Mouse (Mus musculus) adrenal gland, adult 8-10 months (tissue): ENCODE results near the gene Cend1. TPM values are rescaled to one million over a fixed set of nuclear protein-coding genes. Genes with fewer than 3 reads are reported as not detected.

Experiments
- DNase-seq: peaks from one replicate; pipeline ENCODE4 v3.0.0; 2022
- total RNA-seq, 4 experiments: library from RNA; stranded (reverse); gene quantifications; 2 replicates each; pipeline ENCODE4 v1.2.4; 2022

Gene Cend1
- total RNA-seq, 4 experiments from 2014 or later: 1.5 to 2.6 (median 2.1) TPM

DNA sequence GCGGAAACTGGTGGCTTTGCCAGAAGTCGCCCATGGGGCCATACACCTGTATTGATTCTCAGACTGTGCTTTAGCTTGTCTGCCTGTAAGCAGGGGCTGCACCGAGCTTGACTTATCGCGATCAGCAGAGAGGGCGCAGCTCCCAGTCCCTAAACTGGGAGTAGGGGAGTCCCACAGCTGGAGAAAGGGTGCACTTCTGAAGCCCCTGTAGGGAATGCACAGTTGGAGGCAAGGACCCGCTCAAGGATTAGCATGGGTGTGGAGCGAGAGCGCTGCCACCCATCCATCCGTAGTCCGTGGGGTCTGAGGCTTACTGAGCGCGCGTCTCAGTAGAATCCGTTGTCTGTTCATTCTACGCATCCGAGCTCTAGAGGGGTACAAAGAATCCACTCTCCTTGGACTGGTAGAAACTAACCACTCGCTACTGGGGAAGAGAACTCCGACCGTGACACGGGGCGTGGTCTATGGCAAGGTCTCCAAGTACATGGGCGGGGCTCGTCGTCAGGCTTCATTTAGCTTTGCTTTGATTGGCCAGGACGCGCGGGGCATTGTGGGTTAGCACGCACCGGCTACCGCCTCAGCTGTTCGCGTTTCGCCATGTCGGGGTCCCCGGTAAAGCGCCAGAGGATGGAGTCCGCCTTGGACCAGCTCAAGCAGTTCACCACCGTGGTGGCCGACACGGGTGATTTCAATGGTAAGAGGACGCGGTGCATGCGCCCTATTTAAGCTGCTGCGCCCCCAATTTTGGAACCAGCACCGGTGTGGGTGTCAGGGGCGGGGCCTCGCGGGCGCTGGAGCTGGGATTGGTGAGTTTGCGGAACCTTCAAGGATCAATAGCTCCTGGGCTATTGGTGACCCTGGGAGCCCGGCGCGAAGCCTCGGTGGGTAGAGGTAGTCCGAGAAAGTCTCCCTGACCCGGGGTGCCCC lies 37.4 kb downstream of the Cend1 start, which contains the start of gene Taldo1:
Gene Taldo1, plus strand, starts transcription at position 575 of the 927 bp plus-strand sequence.
- DNase-seq: peak; percentile 96

DNA sequence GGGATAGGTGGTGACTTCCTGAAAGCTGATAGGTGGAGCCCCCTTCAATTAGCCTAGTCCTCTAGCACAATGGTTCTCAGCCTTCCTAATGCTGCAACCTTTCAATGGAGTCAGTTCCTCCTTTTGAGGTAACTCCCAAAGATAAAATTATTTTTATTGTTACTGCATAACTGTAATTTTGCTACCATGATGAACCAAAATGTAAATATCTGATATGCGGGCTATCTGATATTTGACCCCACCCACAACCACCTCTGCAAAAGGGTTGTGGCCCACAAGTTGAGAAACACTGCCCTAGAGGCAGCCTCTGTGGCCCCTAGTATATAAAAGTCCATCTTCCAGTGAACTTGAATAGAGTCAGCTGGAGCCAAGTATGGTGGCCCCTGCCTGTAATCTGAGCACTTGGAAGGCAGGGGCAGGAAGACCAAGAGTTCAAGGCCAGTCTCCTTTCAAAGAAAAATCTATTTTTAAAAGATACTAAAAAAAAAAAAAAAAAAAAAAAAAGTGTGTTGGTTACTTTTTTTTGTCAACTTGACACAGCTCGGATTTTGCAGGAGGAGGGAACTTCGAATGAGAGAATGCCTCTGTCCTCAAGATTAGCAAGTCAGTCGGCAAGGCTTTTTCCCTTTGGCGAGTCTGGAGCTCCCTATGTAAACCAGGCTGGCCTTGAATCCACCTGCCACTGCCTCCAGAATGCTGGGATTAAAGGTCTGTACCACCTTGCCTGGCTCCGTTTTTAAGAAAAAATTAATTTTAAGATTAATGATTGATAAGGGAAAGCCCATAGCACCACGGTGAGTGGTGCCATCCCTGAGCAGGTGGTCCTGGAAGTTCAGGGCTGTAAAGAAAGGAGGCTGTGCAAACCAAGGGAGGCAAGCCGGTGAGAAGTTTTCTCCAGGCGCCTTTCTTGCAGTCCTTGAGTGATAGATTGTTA lies 38.7 kb downstream of the Cend1 start:
- no peak for DNase-seq

DNA sequence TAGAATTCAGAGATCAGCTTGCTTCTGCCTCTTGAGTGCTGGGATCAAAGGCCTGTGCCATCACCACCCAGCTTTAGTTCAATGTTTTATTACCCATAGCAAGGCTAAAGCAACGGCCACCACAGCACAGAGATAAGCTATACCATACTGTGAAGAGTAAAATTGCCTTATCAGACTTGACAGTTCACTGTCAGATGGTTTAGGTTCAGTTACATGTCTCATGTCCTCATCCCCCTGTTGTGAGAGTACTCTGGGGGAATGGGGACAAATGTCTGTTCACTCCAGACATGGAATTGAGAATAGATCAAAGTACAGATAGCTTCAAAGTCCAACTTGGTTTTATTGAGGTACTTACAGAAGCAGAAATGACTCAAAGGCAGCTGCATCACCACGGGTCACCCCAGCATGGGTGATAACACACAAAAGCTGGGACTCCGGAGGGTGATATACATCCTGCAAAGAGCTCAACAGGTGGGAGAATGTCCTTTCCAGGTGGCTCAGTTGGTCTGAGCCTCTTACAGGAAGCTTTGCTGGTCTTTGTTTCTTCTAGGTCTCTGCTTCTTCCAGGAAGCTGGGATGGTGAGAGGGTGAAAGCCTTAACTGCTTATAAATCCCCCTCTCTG lies 40.7 kb downstream of the Cend1 start:
- DNase-seq: no peak

DNA sequence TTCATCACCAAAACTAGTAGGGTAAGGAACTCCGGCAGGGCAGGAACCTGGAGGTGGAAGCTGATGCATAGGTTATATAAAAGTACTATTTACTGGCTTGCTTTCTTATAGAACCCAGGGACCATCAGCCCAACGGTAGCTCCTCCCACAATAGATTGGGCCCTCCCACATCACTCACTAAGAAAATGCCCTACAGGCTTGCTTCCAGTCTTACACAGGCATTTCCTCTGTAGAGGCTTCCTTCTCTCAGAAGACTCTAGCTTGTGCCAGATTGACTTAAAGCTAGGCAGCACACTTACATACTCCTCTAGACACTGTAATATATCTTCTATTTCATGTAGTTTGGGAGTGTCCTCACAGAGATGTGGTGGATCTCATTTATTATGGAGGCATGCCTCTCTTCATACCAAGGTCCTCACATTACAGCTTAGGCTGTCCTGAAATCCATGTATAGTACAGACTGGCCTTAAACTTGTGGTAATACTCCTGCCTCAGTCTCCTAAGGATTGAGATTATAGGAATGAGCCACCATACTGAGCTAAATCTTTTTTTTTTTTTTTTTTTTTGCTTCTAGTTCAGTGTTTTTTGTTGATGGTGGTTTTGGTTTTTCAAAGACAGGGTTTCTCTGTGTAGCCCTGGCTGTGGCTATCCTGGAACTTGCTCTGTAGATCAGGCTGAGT lies 41.3 kb downstream of the Cend1 start:
- DNase-seq: no peak

DNA sequence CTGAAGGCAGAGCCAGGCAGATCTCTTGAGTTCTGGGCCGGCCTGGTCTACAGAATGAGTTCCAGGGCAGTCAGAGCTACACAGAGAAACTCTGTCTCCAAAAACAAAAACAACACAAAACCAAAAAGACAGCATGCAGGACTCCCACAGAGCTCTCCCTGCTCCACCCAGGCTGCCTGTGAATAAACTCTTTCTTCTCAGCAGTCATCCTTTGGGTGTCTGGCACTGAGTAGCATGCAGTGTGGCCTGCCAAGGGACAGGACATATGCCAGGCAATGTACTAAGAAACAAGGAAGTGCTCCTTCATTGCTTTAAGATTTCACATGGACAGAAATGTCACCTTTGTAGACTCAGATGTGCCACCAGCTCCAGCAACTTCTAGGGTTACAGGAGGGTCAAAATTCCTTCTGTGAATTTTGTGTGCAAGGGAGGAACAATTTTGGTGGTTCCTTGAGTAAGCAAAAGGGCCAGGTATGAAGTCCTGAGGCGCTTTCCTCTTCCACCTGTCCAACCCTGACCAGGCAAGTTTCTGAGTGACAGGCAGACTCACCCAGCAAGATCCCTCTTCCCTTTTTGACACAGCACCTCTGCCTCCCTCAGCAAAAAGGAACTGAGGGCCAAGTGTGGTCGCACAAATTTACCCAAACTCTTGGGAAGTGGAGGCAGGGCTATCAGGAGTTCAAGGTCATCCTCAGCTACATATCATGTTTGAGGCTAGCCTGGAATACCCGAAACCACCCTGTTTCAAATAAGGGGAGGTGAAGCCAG lies 48.0 kb downstream of the Cend1 start:
- no peak for DNase-seq

DNA sequence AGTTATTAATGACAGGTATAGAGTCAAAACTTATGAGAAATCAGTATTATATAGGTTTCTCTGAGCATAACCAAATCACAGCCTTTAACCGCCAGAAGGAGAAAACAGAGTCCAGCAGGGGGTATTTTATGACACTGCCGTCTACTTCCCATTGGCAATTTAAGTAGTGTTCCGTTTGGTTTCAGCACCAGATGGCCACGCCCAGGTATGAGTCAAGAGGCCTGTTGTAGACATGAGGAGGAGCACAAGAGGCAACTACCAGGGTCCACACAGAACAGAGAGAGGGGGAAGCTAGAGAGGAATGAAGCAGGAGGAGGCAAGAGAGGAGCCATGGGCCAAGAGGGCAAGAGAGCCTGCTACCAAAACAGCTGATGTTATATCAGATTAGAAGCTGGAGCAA lies 49.7 kb downstream of the Cend1 start:
- DNase-seq: no peak

Other genes starting within 250 kb of the Cend1 start
- 100 to 1,000 TPM in 1 of 4 experiments, 10 to 100 TPM in 3; 80.0 to 105 (median 92.6) TPM for gene Hras, start 235.5 kb downstream of the Cend1 start, total RNA-seq
- 10 to 100 TPM in 1 of 4 experiments, 1 to 10 TPM in 3; 6.6 to 12.1 (median 8.4) TPM for gene Lrrc56, start 235.3 kb downstream of the Cend1 start, total RNA-seq
- under 1 TPM; 0.12 to 0.94 (median 0.66) TPM for gene Lmntd2, start 215.4 kb downstream of the Cend1 start, total RNA-seq
- gene Rassf7, start 213.6 kb downstream of the Cend1 start, total RNA-seq: 1 to 10 TPM; 5.6 to 7.7 (median 6.3) TPM
- 10 to 100 TPM; 79.8 to 92.9 (median 84.3) TPM for gene Phrf1, start 200.7 kb downstream of the Cend1 start, total RNA-seq
- 10 to 100 TPM in 2 of 4 experiments, 1 to 10 TPM in 2; 7.0 to 10.7 (median 9.4) TPM for gene Irf7, start 163.0 kb downstream of the Cend1 start, total RNA-seq
- 1 to 10 TPM; 2.3 to 5.5 (median 3.2) TPM for gene Cdhr5, start 152.7 kb downstream of the Cend1 start, total RNA-seq
- under 1 TPM in 1 of 4 experiments, not detected in 3; 0.67 TPM for gene Sct, start 150.4 kb downstream of the Cend1 start, total RNA-seq
- gene Drd4, start 137.5 kb downstream of the Cend1 start, total RNA-seq: 1 to 10 TPM in 1 of 4 experiments, under 1 TPM in 1, not detected in 2; 0.40 to 1.3 TPM
- 10 to 100 TPM; 27.1 to 47.4 (median 36.7) TPM for gene Deaf1, start 101.8 kb downstream of the Cend1 start, total RNA-seq
- gene Tmem80, start 101.8 kb downstream of the Cend1 start, total RNA-seq: 10 to 100 TPM; 31.4 to 46.6 (median 34.8) TPM
- 1 to 10 TPM; 2.0 to 2.9 (median 2.3) TPM for gene Eps8l2, start 90.6 kb downstream of the Cend1 start, total RNA-seq
- 100 to 1,000 TPM; 429 to 671 (median 576) TPM for gene Taldo1, start 37.3 kb downstream of the Cend1 start, total RNA-seq
- 10 to 100 TPM; 38.9 to 52.2 (median 47.6) TPM for gene Gatd1, start 15.4 kb downstream of the Cend1 start, total RNA-seq
- 100 to 1,000 TPM in 3 of 4 experiments, 10 to 100 TPM in 1; 86.7 to 109 (median 104) TPM for gene Slc25a22, start 8.4 kb upstream of the Cend1 start, total RNA-seq
- 1 to 10 TPM; 1.0 to 2.3 (median 1.4) TPM for gene Pidd1, start 14.5 kb upstream of the Cend1 start, total RNA-seq
- gene Rplp2, start 17.9 kb upstream of the Cend1 start, total RNA-seq: 1,000 to 10,000 TPM in 3 of 4 experiments, 100 to 1,000 TPM in 1; 998 to 1,129 (median 1,024) TPM
- 100 to 1,000 TPM; 256 to 532 (median 452) TPM for gene Pnpla2, start 25.7 kb upstream of the Cend1 start, total RNA-seq
- gene Cracr2b, start 31.6 kb upstream of the Cend1 start, total RNA-seq: 10 to 100 TPM; 11.7 to 21.1 (median 18.7) TPM
- 100 to 1,000 TPM; 323 to 455 (median 409) TPM for gene Cd151, start 37.9 kb upstream of the Cend1 start, total RNA-seq
- 100 to 1,000 TPM in 3 of 4 experiments, 10 to 100 TPM in 1; 99.4 to 147 (median 129) TPM for gene Polr2l, start 45.6 kb upstream of the Cend1 start, total RNA-seq
- gene Tspan4, start 45.7 kb upstream of the Cend1 start, total RNA-seq: 100 to 1,000 TPM in 2 of 4 experiments, 10 to 100 TPM in 2; 89.1 to 191 (median 124) TPM
- gene Chid1, start 110.4 kb upstream of the Cend1 start, total RNA-seq: 10 to 100 TPM; 57.5 to 69.9 (median 62.5) TPM
- 10 to 100 TPM; 54.9 to 79.7 (median 66.5) TPM for gene Ap2a2, start 132.7 kb upstream of the Cend1 start, total RNA-seq
- not detected for gene Muc6, start 225.8 kb upstream of the Cend1 start, total RNA-seq